ENCODE assay signal across 12 mouse cellular contexts in genomic region chr7:16819794-16820193, GRCm38 (mm10). TPM values are rescaled to one million over a fixed set of nuclear protein-coding genes. Genes with fewer than 3 reads are reported as not detected.
A peak's percentile ranks its signal among the peaks of the same experiment; 100 is the strongest.
DNase-seq lines count a peak whose midpoint lies in the region; ATAC-seq and TF ChIP-seq lines count a peak whose summit lies in the region.
"Had no signal": no experiment of that assay in that cellular context is flagged by ENCODE, and none has a peak within 500 bp of the region (broad histone marks: within the 10 kb centered on the region; RNA-seq: fewer than 3 reads in every experiment).

No protein-coding gene starts in this region.

- DNase-seq in urinary bladder, postnatal 25 days (ENCODE audit: low spot score): no peak
- no peak for DNase-seq in left cerebral cortex, adult 8-10 months (ENCODE audit: low spot score in 2 of 2)
- DNase-seq: cerebellum, postnatal 14 days; heart, postnatal 10 days; kidney, adult 9 months; layer of hippocampus, postnatal 36 days; lung, adult 2 months had no signal

- H3K27me3 ChIP-seq in intestine, embryonic 15.5 days (replicated peaks): no peaks in the 10 kb centered on the region
- H3K27me3 ChIP-seq in intestine, embryonic 16.5 days (replicated peaks; ENCODE audit: control insufficient read depth, insufficient read depth, low read length): no peaks in the 10 kb centered on the region
- H3K27me3 ChIP-seq in liver, embryonic 15.5 days: no peaks in the 10 kb centered on the region

- H3K36me3 ChIP-seq in intestine, embryonic 15.5 days: peaks cover 15% of the 10 kb centered on the region
- 0 out of 2 replicates have a peak, but pooled peaks cover 1% of the 10 kb centered on the region for H3K36me3 ChIP-seq in intestine, embryonic 16.5 days (ENCODE audit: control insufficient read depth, insufficient read depth, low read length)
- H3K36me3 ChIP-seq in liver, embryonic 15.5 days (replicated peaks): peaks cover 25% of the 10 kb centered on the region

- H3K4me2 ChIP-seq in intestine, embryonic 15.5 days (replicated peaks): no peak overlapping the region
- H3K4me2 ChIP-seq in intestine, embryonic 16.5 days (ENCODE audit: low read depth, low read length): no peak overlapping the region
- peak overlapping the region; percentile 52 for H3K4me2 ChIP-seq in liver, embryonic 15.5 days

- no peaks in the 10 kb centered on the region for H3K9me3 ChIP-seq in intestine, embryonic 15.5 days
- H3K9me3 ChIP-seq in intestine, embryonic 16.5 days (ENCODE audit: control insufficient read depth, low read length): no peaks in the 10 kb centered on the region
- H3K9me3 ChIP-seq in liver, embryonic 15.5 days (replicated peaks): no peaks in the 10 kb centered on the region

- TF ChIP-seq POLR2A in bone marrow macrophage, adult 2 months (IDR thresholded peaks at IDR 0.05; ENCODE audit: borderline replicate concordance, low read depth, low read length): no peak
- no peak for TF ChIP-seq POLR2A in cortical plate, adult 2 months (IDR thresholded peaks at IDR 0.05; ENCODE audit: extremely low read depth, insufficient read depth, low read length)

- no peak for TF ChIP-seq CTCF in bone marrow macrophage, adult 2 months (IDR thresholded peaks at IDR 0.05; ENCODE audit: low read depth, low read length)
- TF ChIP-seq CTCF in cortical plate, adult 2 months (IDR thresholded peaks at IDR 0.05; ENCODE audit: extremely low read depth, insufficient read depth, low read length): no peak

- H3K4me3 ChIP-seq in intestine, embryonic 15.5 days (replicated peaks): no peak overlapping the region
- H3K4me3 ChIP-seq in intestine, embryonic 16.5 days (ENCODE audit: low read length): no peak overlapping the region
- no peak overlapping the region for H3K4me3 ChIP-seq in bone marrow macrophage, adult 2 months (ENCODE audit: insufficient read depth, low read length)
- no peak overlapping the region for H3K4me3 ChIP-seq in cortical plate, adult 2 months (ENCODE audit: insufficient read depth, low read length)
- peak overlapping the region; percentile 17 for H3K4me3 ChIP-seq in liver, embryonic 15.5 days (replicated peaks)

- ATAC-seq in intestine, embryonic 15.5 days: no peak
- ATAC-seq in intestine, embryonic 16.5 days: no peak
- ATAC-seq in liver, embryonic 15.5 days (ENCODE audit: insufficient read depth): peak; percentile 66

- H3K27ac ChIP-seq in intestine, embryonic 15.5 days: 0 out of 2 replicates have a peak overlapping the region, but pooled peaks have one; percentile 22
- H3K27ac ChIP-seq in intestine, embryonic 16.5 days (ENCODE audit: low read length): no peak overlapping the region
- H3K27ac ChIP-seq in bone marrow macrophage, adult 2 months (ENCODE audit: insufficient read depth, low read depth, low read length): peak overlapping the region; percentile 44
- peak overlapping the region; percentile 5 for H3K27ac ChIP-seq in cortical plate, adult 2 months (ENCODE audit: insufficient read depth, low read length)
- peak overlapping the region; percentile 78 for H3K27ac ChIP-seq in liver, embryonic 15.5 days (replicated peaks)

- 78% methylated on average over 5 of the region's 5 CpGs for WGBS in intestine, embryonic 15.5 days
- 83% methylated on average over 5 of the region's 5 CpGs for whole genome bisulfite sequencing in intestine, embryonic 16.5 days
- whole genome bisulfite sequencing in liver, embryonic 15.5 days (ENCODE audit: insufficient replicate concordance): 15% methylated on average over 5 of the region's 5 CpGs

- H3K9ac ChIP-seq in intestine, embryonic 15.5 days: peak overlapping the region; percentile 23; the same call in 1 of the 2 replicates
- no peak overlapping the region for H3K9ac ChIP-seq in intestine, embryonic 16.5 days (ENCODE audit: low read depth, low read length)
- H3K9ac ChIP-seq in liver, embryonic 15.5 days: peak overlapping the region; percentile 31

- peaks cover 49% of the 10 kb centered on the region for H3K4me1 ChIP-seq in intestine, embryonic 15.5 days (replicated peaks)
- peaks cover 36% of the 10 kb centered on the region for H3K4me1 ChIP-seq in intestine, embryonic 16.5 days (ENCODE audit: control insufficient read depth, insufficient read depth, low read length)
- peaks cover 57% of the 10 kb centered on the region for H3K4me1 ChIP-seq in bone marrow macrophage, adult 2 months (ENCODE audit: control insufficient read depth, insufficient read depth, low read length)
- H3K4me1 ChIP-seq in cortical plate, adult 2 months (ENCODE audit: control insufficient read depth, insufficient read depth, low read length): peaks cover 45% of the 10 kb centered on the region
- peaks cover 68% of the 10 kb centered on the region for H3K4me1 ChIP-seq in liver, embryonic 15.5 days (replicated peaks)

RNA-seq across cellular contexts. Expression of gene Fkrp, which starts 3.3 kb away (rescaled TPM):
- 25.1 and 25.6 TPM in 2 replicates for polyA plus RNA-seq in intestine, embryonic 15.5 days (2015; fragmentation: Nextera tagmentation; extraction: Ambion mirVana)
- polyA plus RNA-seq in intestine, embryonic 16.5 days (2015; fragmentation: Nextera tagmentation; extraction: Ambion mirVana): 20.3 and 22.3 TPM in 2 replicates
- 21.9 and 25.1 TPM in 2 replicates for polyA plus RNA-seq in bone marrow macrophage, adult 2 months (2012; ENCODE audit: insufficient read depth, insufficient read length, missing spikeins)
- 42.3 and 44.0 TPM in 2 replicates for polyA plus RNA-seq in cortical plate, adult 2 months (2012; rRNA removed)
- polyA plus RNA-seq in liver, embryonic 15.5 days (2015; fragmentation: Nextera tagmentation; extraction: Ambion mirVana): 8.2 and 9.0 TPM in 2 replicates
- total RNA-seq in left cerebral cortex, adult 8-10 months (2022): 10 to 100 TPM; 49.6 to 68.2 (median 56.9) TPM

RNA-seq across cellular contexts. Expression of gene Strn4, which starts 4.1 kb away (rescaled TPM):
- 77.3 and 85.5 TPM in 2 replicates for polyA plus RNA-seq in intestine, embryonic 15.5 days (2015; fragmentation: Nextera tagmentation; extraction: Ambion mirVana)
- 68.9 and 72.3 TPM in 2 replicates for polyA plus RNA-seq in intestine, embryonic 16.5 days (2015; fragmentation: Nextera tagmentation; extraction: Ambion mirVana)
- polyA plus RNA-seq in bone marrow macrophage, adult 2 months (2012; ENCODE audit: insufficient read depth, insufficient read length, missing spikeins): 56.6 and 58.1 TPM in 2 replicates
- 291 and 307 TPM in 2 replicates for polyA plus RNA-seq in cortical plate, adult 2 months (2012; rRNA removed)
- 30.9 and 37.8 TPM in 2 replicates for polyA plus RNA-seq in liver, embryonic 15.5 days (2015; fragmentation: Nextera tagmentation; extraction: Ambion mirVana)
- 100 to 1,000 TPM; 205 to 269 (median 250) TPM for total RNA-seq in left cerebral cortex, adult 8-10 months (2022)

RNA-seq across cellular contexts. Expression of gene Prkd2, which starts 22.9 kb away (rescaled TPM):
- polyA plus RNA-seq in intestine, embryonic 15.5 days (2015; fragmentation: Nextera tagmentation; extraction: Ambion mirVana): 9.7 and 12.5 TPM in 2 replicates
- polyA plus RNA-seq in intestine, embryonic 16.5 days (2015; fragmentation: Nextera tagmentation; extraction: Ambion mirVana): 10.3 and 11.5 TPM in 2 replicates
- 9.8 and 11.2 TPM in 2 replicates for polyA plus RNA-seq in bone marrow macrophage, adult 2 months (2012; ENCODE audit: insufficient read depth, insufficient read length, missing spikeins)
- polyA plus RNA-seq in cortical plate, adult 2 months (2012; rRNA removed): 6.5 and 6.8 TPM in 2 replicates
- 3.2 and 3.8 TPM in 2 replicates for polyA plus RNA-seq in liver, embryonic 15.5 days (2015; fragmentation: Nextera tagmentation; extraction: Ambion mirVana)
- total RNA-seq in left cerebral cortex, adult 8-10 months (2022): 1 to 10 TPM; 4.2 to 6.8 (median 5.5) TPM

RNA-seq across cellular contexts. Expression of gene Slc1a5, which starts 38.7 kb away (rescaled TPM):
- 61.8 and 64.0 TPM in 2 replicates for polyA plus RNA-seq in intestine, embryonic 15.5 days (2015; fragmentation: Nextera tagmentation; extraction: Ambion mirVana)
- 44.5 and 49.0 TPM in 2 replicates for polyA plus RNA-seq in intestine, embryonic 16.5 days (2015; fragmentation: Nextera tagmentation; extraction: Ambion mirVana)
- polyA plus RNA-seq in bone marrow macrophage, adult 2 months (2012; ENCODE audit: insufficient read depth, insufficient read length, missing spikeins): 24.9 and 25.0 TPM in 2 replicates
- 5.7 and 6.1 TPM in 2 replicates for polyA plus RNA-seq in cortical plate, adult 2 months (2012; rRNA removed)
- 120 and 144 TPM in 2 replicates for polyA plus RNA-seq in liver, embryonic 15.5 days (2015; fragmentation: Nextera tagmentation; extraction: Ambion mirVana)
- 1 to 10 TPM; 4.3 to 7.4 (median 7.0) TPM for total RNA-seq in left cerebral cortex, adult 8-10 months (2022)

RNA-seq across cellular contexts. Expression of gene Dact3, which starts 55.3 kb away (rescaled TPM):
- polyA plus RNA-seq in intestine, embryonic 15.5 days (2015; fragmentation: Nextera tagmentation; extraction: Ambion mirVana): 3.1 and 3.2 TPM in 2 replicates
- 1.6 and 1.7 TPM in 2 replicates for polyA plus RNA-seq in intestine, embryonic 16.5 days (2015; fragmentation: Nextera tagmentation; extraction: Ambion mirVana)
- polyA plus RNA-seq in bone marrow macrophage, adult 2 months (2012; ENCODE audit: insufficient read depth, insufficient read length, missing spikeins): 1.2 and 1.3 TPM in 2 replicates
- 169 and 184 TPM in 2 replicates for polyA plus RNA-seq in cortical plate, adult 2 months (2012; rRNA removed)
- 0.14 and 0.17 TPM in 2 replicates for polyA plus RNA-seq in liver, embryonic 15.5 days (2015; fragmentation: Nextera tagmentation; extraction: Ambion mirVana)
- 100 to 1,000 TPM; 163 to 169 (median 166) TPM for total RNA-seq in left cerebral cortex, adult 8-10 months (2022)
